Mouse (Mus musculus): ENCODE data around the gene Wdr74. TPM values are rescaled to one million over a fixed set of nuclear protein-coding genes. Genes with fewer than 3 reads are reported as not detected.

Wdr74 gene
- polyA plus RNA-seq, 1 experiment from 2014 or later, result 87.8 TPM

GRCm38 (mm10) chr19:8760757-8761156 lies 25.1 kb downstream of the Wdr74 start:
- H3K4me2 ChIP-seq, result no peak overlapping the region
- H3K27ac ChIP-seq (replicated peaks), result no peak overlapping the region

GRCm38 (mm10) chr19:8763276-8763675 lies 27.6 kb downstream of the Wdr74 start:
- H3K9ac ChIP-seq, result no peak overlapping the region
- peaks cover 8% of the 10 kb centered on the region for H3K4me1 ChIP-seq (replicated peaks)
- peaks cover 65% of the 10 kb centered on the region for H3K36me3 ChIP-seq
- H3K27me3 ChIP-seq, result no peaks in the 10 kb centered on the region
- H3K4me3 ChIP-seq, result no peak overlapping the region
- no peak for ATAC-seq (ENCODE audit: low read depth)
- H3K4me2 ChIP-seq, result no peak overlapping the region
- H3K27ac ChIP-seq (replicated peaks), result no peak overlapping the region
- no peaks in the 10 kb centered on the region for H3K9me3 ChIP-seq
- 95% methylated on average over 4 of the region's 4 CpGs for WGBS

More at GRCm38 (mm10) chr19:8760757-8761156, 25.1 kb downstream of the Wdr74 start:
- Histone ChIP-seq H3K9me3 (no peaks in the 10 kb centered on the region), H3K36me3 (peaks cover 41% of the 10 kb centered on the region), H3K9ac (no peak overlapping the region), H3K4me3 (no peak overlapping the region), H3K4me1 (replicated peaks) (peaks cover 25% of the 10 kb centered on the region), H3K27me3 (no peaks in the 10 kb centered on the region)
- ATAC-seq (ENCODE audit: low read depth), result no peak
- 89% methylated on average over 2 of the region's 2 CpGs for WGBS

GRCm38 (mm10) chr19:8765562-8765961 lies 29.9 kb downstream of the Wdr74 start:
- no peaks in the 10 kb centered on the region for H3K9me3 ChIP-seq
- H3K36me3 ChIP-seq, result peaks cover 88% of the 10 kb centered on the region
- H3K4me3 ChIP-seq, result no peak overlapping the region
- H3K27ac ChIP-seq (replicated peaks), result no peak overlapping the region
- WGBS, result 97% methylated on average over 9 of the region's 9 CpGs
- no peak for ATAC-seq (ENCODE audit: low read depth)
- no peak overlapping the region for H3K4me2 ChIP-seq
- H3K27me3 ChIP-seq, result no peaks in the 10 kb centered on the region
- H3K9ac ChIP-seq, result no peak overlapping the region
- peaks cover 5% of the 10 kb centered on the region for H3K4me1 ChIP-seq (replicated peaks)

- Histone ChIP-seq H3K27ac (replicated peaks) (peak within 1 kb of the TSS; percentile 93), H3K4me3 (peak within 1 kb of the TSS; percentile 80), H3K9me3 (no peaks in the 10 kb centered on the region), H3K36me3 (peaks cover 64% of the 10 kb centered on the region), H3K27me3 (no peaks in the 10 kb centered on the region), H3K4me2 (peak within 1 kb of the TSS; percentile 72), H3K9ac (peak within 1 kb of the TSS; percentile 97), H3K4me1 (replicated peaks) (peaks cover 40% of the 10 kb centered on the region)
- peak; percentile 45; the same call in 1 of the 2 replicates for ATAC-seq (ENCODE audit: low read depth)
- WGBS, result 21% methylated on average over 29 of the region's 29 CpGs
These were observed 35.1 kb downstream of the Wdr74 start, which contains the start of gene Tmem223 for GRCm38 (mm10) chr19:8770567-8771270. TSS of gene Tmem223 (plus strand) at chr19:8770996.

DNA sequence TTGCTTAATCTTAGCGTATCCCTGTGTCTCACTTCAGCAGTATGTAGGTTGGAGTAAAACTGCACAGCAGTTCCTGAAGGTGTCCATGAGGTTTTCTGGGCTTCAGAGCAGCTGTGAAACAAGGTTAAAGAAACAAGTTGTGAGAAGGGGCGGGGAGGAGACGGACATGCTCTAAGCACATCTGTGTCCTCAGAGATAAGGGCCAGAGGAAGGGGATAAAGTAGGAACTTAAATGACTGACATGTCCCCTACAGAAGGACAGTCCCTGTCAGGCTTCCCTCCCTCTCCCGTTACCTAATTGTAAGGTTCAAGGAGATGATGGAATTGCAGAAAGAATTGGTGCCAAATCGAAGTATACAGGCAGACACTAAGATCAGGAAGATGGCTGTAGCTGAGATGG lies 37.4 kb downstream of the Wdr74 start:
- peaks cover 44% of the 10 kb centered on the region for H3K4me1 ChIP-seq (replicated peaks)
- no peak overlapping the region for H3K27ac ChIP-seq (replicated peaks)
- peaks cover 47% of the 10 kb centered on the region for H3K36me3 ChIP-seq
- ATAC-seq (ENCODE audit: low read depth), result no peak
- 91% methylated on average over 5 of the region's 5 CpGs for WGBS
- H3K4me3 ChIP-seq, result peak overlapping the region; percentile 69
- peak overlapping the region; percentile 98; the same call in 1 of the 2 replicates for H3K9ac ChIP-seq
- H3K4me2 ChIP-seq, result peak overlapping the region; percentile 99
- no peaks in the 10 kb centered on the region for H3K9me3 ChIP-seq
- no peaks in the 10 kb centered on the region for H3K27me3 ChIP-seq

DNA sequence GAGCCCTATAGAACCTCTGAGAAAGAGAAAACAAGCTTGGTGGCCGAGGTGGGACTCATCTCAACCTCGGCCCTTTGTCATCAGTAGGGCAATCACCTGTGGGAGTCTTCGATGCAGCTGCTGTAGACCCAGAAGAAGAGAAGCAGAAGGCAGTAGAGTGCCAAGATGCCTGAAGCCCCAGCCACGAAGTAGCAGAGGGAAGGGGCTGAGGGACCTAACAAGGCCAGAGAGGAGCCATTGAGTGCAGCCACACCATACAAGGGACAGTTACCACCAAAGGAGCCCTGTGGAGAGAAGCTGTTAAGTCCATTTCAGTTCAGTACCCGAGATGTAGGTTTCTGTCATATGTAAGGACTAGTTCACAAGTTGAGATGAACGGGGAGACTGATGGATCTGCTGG lies 37.8 kb downstream of the Wdr74 start:
- H3K27ac ChIP-seq (replicated peaks), result peak overlapping the region; percentile 99
- H3K4me3 ChIP-seq, result peak overlapping the region; percentile 69
- peak overlapping the region; percentile 99 for H3K4me2 ChIP-seq
- H3K4me1 ChIP-seq (replicated peaks), result peaks cover 44% of the 10 kb centered on the region
- H3K36me3 ChIP-seq, result peaks cover 47% of the 10 kb centered on the region
- H3K9me3 ChIP-seq, result no peaks in the 10 kb centered on the region
- 62% methylated on average over 6 of the region's 6 CpGs for WGBS
- H3K9ac ChIP-seq, result peak overlapping the region; percentile 98
- ATAC-seq (ENCODE audit: low read depth), result no peak
- no peaks in the 10 kb centered on the region for H3K27me3 ChIP-seq

DNA sequence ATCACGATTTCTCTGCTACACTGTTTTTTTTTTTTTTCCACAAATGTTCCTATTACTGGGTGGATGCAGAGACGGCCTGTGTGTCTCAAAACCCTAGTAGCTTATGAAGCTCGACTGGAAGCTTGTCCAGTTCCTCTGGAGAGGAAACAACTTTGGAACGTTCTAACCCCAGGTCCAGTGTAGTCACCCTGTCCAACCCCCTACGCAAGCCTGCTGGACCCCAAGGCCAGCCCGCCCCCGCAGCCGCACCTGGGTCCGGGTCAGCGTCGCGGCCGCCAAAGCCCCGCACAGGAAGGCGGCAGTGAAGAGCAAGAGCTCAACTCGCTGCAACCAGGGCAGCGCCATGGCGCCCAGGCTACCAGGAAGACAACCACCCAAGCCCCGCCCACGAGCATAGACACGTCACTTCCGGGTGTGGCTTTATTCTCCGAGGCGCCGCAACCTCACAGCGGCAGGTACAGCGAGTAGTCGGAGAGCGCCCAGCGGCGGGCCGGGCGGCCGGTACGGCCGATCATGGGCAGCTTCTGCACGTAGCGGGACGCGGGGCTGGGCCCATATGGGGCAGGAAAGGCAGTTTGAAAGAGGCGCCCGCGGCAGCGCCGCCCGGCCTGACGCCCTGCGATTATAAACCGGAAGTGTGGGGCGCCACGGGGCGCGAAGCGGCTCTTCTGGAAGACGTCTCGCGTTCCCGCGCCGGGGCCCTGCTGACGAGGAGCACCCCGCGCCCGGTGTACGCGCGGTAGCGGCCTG lies 38.6 kb downstream of the Wdr74 start, which contains the start of gene Tmem179b:
Tmem179b (minus strand) TSS at position 382 of the 750 bp plus-strand sequence.
- peak; percentile 94 for ATAC-seq (ENCODE audit: low read depth)
- WGBS, result under 1% methylated on average over 68 of the region's 68 CpGs
- no peaks in the 10 kb centered on the region for H3K9me3 ChIP-seq

GRCm38 (mm10) chr19:8774951-8775421 lies 39.4 kb downstream of the Wdr74 start:
- Histone ChIP-seq H3K9me3 (no peaks in the 10 kb centered on the region), H3K36me3 (peaks cover 41% of the 10 kb centered on the region), H3K9ac (peak overlapping the region; percentile 98), H3K4me3 (peak overlapping the region; percentile 69), H3K27ac (replicated peaks) (peak overlapping the region; percentile 99), H3K4me2 (peak overlapping the region; percentile 99), H3K4me1 (replicated peaks) (peaks cover 44% of the 10 kb centered on the region), H3K27me3 (no peaks in the 10 kb centered on the region)
- WGBS, result 8% methylated on average over 20 of the region's 20 CpGs
- peak; percentile 37 for ATAC-seq (ENCODE audit: low read depth)

More for the DNA sequence above, 38.6 kb downstream of the Wdr74 start, which contains the start of gene Tmem179b:
- no peaks in the 10 kb centered on the region for H3K27me3 ChIP-seq
- peak within 1 kb of the TSS; percentile 98 for H3K9ac ChIP-seq
- H3K27ac ChIP-seq (replicated peaks), result peak within 1 kb of the TSS; percentile 99
- H3K4me2 ChIP-seq, result peak within 1 kb of the TSS; percentile 99
- peaks cover 44% of the 10 kb centered on the region for H3K36me3 ChIP-seq
- peaks cover 44% of the 10 kb centered on the region for H3K4me1 ChIP-seq (replicated peaks)
- H3K4me3 ChIP-seq, result peak within 1 kb of the TSS; percentile 69

- Histone ChIP-seq H3K27ac (replicated peaks) (peak within 1 kb of the TSS; percentile 76), H3K4me3 (peak within 1 kb of the TSS; percentile 69), H3K4me1 (replicated peaks) (peaks cover 22% of the 10 kb centered on the region), H3K4me2 (peak within 1 kb of the TSS; percentile 65), H3K9ac (peak within 1 kb of the TSS; percentile 77), H3K36me3 (peaks cover 33% of the 10 kb centered on the region), H3K9me3 (no peaks in the 10 kb centered on the region), H3K27me3 (no peaks in the 10 kb centered on the region)
- WGBS, result under 1% methylated on average over 32 of the region's 32 CpGs
- ATAC-seq (ENCODE audit: low read depth), result peak; percentile 100
These were observed 50.6 kb downstream of the Wdr74 start, which contains the start of gene Taf6l for GRCm38 (mm10) chr19:8786008-8786781. TSS of gene Taf6l (minus strand) at chr19:8786417.

GRCm38 (mm10) chr19:8788521-8788920 lies 52.9 kb downstream of the Wdr74 start:
- H3K9ac ChIP-seq, result peak overlapping the region; percentile 38; the same call in 1 of the 2 replicates
- 23% methylated on average over 3 of the region's 3 CpGs for WGBS

DNA sequence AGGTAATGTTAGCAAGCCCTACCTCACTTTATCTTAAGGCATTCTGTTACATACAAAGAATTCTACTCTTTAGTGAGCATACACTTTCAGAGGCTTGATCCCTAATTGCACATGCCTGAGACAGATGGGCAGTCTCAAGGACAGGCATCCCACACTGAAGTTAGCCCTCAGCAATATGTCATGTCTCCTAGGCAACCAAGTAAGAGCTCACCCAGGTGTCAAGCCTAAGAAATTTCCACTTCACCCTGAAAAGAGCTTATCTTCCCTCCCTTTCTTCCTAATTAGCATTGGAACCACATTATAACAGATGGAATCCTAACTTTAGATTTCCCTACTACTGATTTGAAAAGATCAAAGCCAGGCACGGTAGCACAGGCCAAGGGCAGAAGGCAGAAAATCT lies 53.5 kb downstream of the Wdr74 start:
- 0 out of 2 replicates have a peak overlapping the region, but pooled peaks have one; percentile 19 for H3K27ac ChIP-seq (replicated peaks)
- ATAC-seq (ENCODE audit: low read depth), result no peak

More at GRCm38 (mm10) chr19:8788521-8788920, 52.9 kb downstream of the Wdr74 start:
- no peak overlapping the region for H3K4me3 ChIP-seq
- peaks cover 22% of the 10 kb centered on the region for H3K4me1 ChIP-seq (replicated peaks)
- H3K27ac ChIP-seq (replicated peaks), result 0 out of 2 replicates have a peak overlapping the region, but pooled peaks have one; percentile 19
- H3K27me3 ChIP-seq, result no peaks in the 10 kb centered on the region
- H3K4me2 ChIP-seq, result no peak overlapping the region
- no peak for ATAC-seq (ENCODE audit: low read depth)
- H3K36me3 ChIP-seq, result peaks cover 26% of the 10 kb centered on the region
- H3K9me3 ChIP-seq, result no peaks in the 10 kb centered on the region

More for the DNA sequence above, 53.5 kb downstream of the Wdr74 start:
- Histone ChIP-seq H3K27me3 (no peaks in the 10 kb centered on the region), H3K4me2 (no peak overlapping the region), H3K9me3 (no peaks in the 10 kb centered on the region), H3K36me3 (peaks cover 27% of the 10 kb centered on the region), H3K4me3 (no peak overlapping the region), H3K9ac (peak overlapping the region; percentile 38; the same call in 1 of the 2 replicates), H3K4me1 (replicated peaks) (peaks cover 22% of the 10 kb centered on the region)
- whole genome bisulfite sequencing, result 62% methylated on average over 1 of the region's 1 CpGs
